Mouse (Mus musculus): Measurements from ENCODE around the gene Nkx1-2.

GRCm38 (mm10) chr7:132571481-132571880, 28.0 kb downstream of the Nkx1-2 start:
- TF ChIP-seq CTCF (IDR thresholded peaks at IDR 0.05; ENCODE audit: borderline replicate concordance, insufficient read depth, low read length) (no peak), POLR2A (IDR thresholded peaks at IDR 0.05; ENCODE audit: low read depth, low read length) (no peak)
